Mouse (Mus musculus) spleen, adult 12 weeks (tissue): ENCODE results near the gene Gm128.

Source experiments
- DNase-seq: peaks from one replicate; pipeline ENCODE4 v3.0.0; 2022; ENCODE audit warnings: low spot score

The Gm128 gene

DNA sequence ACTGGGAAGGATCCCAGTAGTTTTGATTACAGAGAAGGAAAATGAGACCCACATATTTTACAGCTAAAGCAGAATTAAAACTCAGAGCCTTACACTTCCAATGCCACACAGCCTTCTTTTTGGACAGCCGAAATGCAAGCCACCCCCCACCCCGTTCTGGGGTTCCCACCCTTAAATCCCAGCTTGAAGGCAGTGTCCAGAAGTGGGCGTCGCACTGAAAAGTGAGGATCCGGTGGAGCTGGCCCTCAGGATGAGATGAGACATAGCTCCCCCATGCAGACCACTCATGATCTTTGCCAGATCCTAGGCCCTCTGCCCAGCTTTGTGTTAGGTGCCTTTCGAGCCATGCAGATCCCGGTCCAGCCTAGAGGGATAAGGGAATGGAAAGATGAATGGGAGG, at the start of gene Gm128:
Gene Gm128 (minus strand): TSS at position 101 of the 400 bp plus-strand sequence.
- no peak for DNase-seq

DNA sequence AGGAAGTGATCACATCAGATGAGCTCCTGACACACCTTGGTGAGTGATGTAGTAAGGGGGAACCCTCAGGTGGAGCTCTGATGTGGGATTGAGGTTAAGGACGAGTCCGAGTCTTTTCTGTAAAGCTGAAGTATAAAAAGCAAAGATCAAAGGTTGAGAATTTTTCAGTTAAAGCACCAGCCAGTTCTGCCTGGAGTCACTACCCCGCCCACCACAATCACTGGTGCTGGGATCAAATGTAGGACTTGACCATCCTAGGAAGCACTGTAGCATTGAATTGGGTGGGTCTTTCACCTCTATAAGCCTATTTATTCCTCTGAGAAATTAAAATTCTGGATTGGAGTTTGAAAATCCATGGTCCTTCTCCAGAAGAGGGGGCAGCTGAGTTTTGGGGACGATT, 49.6 kb upstream of the Gm128 start:
- DNase-seq, result no peak

DNA sequence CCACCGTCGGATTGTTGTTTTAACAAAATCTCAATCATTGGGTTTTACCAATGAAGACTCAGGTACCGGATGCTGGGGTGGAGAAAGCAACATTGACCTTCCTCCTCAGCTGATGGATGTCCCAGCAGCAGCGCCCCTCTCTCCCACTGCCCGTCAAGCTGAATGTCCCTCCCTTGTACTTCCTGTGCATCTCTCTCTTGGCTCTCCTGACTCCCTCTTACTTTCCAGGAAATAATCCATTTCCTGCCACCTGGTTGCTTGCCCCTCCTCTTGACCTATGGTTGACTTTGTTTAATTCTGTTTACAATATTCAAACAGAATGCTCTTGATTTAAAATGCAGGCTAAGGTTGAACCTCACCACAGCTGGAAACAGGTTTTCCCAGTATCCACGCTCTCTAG, 48.8 kb upstream of the Gm128 start:
- no peak for DNase-seq

GRCm38 (mm10) chr3:95289419-95289818, 48.0 kb upstream of the Gm128 start:
- DNase-seq, result no peak

DNA sequence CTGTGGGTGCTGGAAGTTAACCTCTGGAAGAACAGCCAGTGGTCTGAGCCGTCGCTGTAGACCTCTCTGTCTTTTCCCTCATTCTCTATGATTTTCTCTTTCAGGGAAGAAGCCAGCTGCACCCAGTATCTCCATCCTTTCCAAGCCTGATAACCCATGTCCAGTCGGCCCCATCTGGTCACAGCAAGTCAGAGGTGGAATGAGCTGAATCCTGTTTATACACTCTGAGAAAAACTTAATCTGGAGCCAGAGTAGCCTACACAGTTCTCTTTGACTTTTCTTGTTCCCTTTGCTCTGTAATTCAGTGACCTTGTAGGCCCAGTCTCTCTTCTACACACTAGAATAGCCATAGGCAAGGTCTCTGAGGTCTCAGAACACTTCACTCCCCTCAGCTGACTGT, 46.1 kb upstream of the Gm128 start:
- DNase-seq, result no peak

- no peak for DNase-seq
These were observed 45.1 kb upstream of the Gm128 start for GRCm38 (mm10) chr3:95286510-95286909.

GRCm38 (mm10) chr3:95286011-95286410, 44.6 kb upstream of the Gm128 start:
- no peak for DNase-seq

GRCm38 (mm10) chr3:95285390-95285789, 44.0 kb upstream of the Gm128 start:
- no peak for DNase-seq

GRCm38 (mm10) chr3:95284501-95285281, 43.3 kb upstream of the Gm128 start:
- DNase-seq, result no peak

DNA sequence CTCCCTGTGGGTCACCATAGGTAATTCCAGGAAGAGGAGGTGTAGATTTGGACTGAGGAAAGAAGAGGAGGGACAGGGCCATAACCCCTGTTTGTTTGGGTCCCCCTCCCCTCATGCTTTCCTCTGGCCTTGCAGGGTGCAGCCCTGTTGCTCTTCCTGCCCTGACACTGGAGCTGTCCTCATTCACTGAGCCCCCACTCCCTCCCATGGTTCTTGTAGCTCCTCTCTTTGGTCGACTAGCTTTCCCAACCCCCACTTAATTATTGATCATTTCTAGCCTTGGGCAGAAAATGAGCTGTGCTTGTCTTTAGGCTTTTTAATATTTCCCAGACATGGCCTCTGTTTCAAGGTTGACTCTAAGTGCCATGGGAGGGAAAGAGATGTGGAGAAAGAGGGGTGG, 42.7 kb upstream of the Gm128 start:
- no peak for DNase-seq

GRCm38 (mm10) chr3:95283589-95283941, 42.2 kb upstream of the Gm128 start:
- DNase-seq, result no peak

- DNase-seq, result peak; percentile 75
These were observed 41.6 kb upstream of the Gm128 start for GRCm38 (mm10) chr3:95282865-95283588.

DNA sequence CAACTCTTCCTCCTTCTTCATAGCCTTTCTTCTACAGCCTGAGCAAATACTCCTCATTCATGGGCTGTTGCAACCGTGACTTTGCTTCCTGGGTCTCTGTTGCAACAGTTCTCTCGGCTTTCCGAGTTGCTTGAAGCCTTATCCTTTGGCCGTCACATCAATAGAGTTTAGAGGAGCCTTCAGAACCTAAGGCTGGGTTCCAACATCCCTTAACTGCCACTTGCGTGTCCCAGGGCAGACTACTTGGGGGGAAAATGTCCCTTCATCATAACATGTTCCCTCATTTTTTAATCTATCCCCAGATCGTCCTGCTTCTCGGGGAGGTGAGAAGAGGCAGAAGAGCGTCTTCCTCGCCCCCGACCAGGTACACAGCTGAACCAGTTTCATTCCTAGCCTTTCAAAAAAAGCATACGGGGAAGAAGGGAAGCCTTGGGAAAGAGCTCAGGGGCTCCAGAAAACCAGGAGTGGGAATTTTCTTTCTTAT, 41.0 kb upstream of the Gm128 start:
- DNase-seq, result peak; percentile 49

DNA sequence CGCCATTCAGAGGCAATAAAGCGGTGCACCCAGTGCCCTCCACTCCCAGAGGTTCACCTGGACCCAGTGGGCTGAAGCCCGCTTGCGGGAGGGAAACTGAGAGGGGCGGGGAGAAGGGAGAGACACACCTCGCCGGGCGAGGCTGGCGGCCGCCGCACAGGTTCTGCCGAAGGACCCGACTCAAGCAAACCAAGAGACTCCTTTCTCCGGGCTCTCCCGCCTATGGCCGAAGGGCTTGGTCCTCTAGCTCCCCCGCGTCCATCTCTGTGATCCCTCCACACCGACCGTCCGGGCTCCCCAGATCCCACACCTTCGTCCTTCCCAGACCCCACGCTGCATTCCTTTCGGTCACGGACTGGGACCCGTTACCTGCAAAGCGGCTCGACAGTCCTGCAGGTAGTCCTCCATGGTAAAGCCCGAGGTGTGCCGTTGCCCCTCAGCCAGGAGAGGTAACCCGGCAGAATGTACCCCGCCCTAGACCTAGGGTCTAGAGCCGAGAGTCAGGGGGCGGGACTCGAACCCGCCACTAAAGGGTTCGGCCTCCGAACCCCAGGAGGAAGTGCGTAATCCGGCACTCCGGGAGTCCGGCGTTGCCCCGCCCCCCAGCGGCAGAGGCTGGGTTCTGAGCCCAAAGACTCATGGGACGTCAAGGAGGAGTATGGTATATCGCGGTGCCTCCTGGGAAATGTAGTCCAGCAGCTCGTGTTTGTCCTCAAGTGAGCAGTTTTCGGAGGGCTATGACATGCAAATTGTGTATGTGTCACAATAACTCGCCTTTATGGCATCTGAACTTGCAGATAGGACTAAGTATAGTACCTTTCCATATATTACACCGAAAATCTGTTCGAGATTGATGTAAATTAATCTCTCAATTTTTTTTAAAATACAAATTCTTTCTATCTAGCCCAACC, 40.1 kb upstream of the Gm128 start, which contains the start of the genes Mindy1 and Prune1:
Gene Mindy1 (plus strand): TSS at position 130 of the 911 bp plus-strand sequence.
Gene Prune1 (minus strand): TSS at position 861 of the 911 bp plus-strand sequence.
- peak; percentile 96 for DNase-seq

GRCm38 (mm10) chr3:95280747-95281146, 39.3 kb upstream of the Gm128 start:
- no peak for DNase-seq

DNA sequence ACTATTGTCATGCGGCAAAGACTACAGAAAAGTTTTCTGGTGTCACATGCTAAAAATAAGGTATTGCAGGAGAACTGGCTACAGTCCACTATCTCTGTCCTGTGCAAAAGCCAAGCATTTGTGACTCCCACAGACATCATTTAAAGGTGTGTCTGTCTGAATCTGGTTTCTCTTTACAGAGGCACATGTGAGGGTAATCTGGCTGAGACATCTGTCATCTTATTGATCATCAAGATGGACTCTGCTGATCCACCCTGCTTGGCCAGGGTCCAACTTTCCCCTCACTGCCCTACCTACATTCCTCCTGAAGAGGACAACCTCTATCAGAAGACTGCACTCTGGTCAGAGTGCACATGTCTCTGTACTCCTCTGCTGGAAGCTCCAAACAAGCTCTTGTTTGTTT, 35.8 kb upstream of the Gm128 start:
- no peak for DNase-seq

DNA sequence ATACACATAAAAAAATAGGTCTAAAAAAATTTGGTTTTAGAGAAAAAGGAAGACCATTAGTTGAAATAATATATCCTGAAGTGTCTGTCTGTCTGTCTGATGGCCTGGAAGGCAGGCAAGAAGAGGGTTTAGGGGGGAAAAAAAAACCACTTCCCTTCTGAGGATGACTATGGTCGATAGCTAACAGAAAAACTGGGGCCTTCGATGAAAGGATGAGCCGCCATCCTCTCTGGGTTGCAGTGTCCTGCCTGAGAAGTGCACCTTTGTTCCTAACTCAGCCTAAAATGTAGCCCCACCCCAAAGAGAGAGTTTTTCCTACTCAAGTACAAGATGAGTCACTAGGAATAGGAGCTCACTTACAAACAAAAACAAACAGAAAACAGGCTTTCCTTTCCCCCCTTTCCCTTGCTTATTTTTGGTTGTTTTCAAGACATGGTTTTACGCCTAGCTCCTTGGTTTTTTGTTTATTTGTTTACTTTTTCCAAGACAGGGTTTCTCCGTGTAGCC, 35.1 kb upstream of the Gm128 start:
- no peak for DNase-seq

DNA sequence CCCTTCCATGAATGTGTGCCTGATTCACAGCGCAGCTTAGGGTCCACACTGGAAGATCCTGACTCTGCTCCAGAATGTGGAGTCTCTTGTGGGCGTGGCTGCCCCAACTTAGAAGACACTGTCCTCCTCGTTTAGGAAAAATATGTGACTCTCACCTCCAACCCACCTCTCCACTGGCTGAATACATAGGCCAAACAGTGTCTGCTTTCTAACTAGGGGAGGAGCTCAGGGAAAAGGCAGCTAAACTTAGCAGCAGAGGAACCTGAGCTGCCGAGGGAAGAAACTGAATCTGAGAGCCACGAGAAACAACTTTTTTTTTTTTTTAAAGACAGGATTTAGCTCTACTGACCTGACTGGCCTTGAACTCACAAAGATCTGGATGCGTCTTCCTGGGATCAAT, 33.8 kb upstream of the Gm128 start:
- no peak for DNase-seq

DNA sequence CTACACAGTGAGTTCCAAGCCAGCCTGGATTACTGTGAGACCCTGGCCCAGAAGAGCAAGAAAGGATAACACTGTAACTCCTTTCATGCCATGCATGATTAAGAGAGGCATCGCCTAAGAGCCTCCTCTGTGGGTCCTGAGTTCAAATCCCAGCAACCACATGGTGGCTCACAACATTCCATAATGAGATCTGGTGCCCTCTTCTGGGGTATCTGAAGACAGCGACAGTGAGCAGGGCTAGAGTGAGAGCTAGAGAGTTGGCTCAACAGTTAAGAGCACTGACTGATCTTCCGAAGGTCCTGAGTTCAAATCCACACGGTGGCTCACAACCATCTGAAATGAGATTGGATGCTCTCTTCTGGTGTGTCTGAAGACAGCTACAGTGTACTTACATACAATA, 33.1 kb upstream of the Gm128 start:
- no peak for DNase-seq

DNA sequence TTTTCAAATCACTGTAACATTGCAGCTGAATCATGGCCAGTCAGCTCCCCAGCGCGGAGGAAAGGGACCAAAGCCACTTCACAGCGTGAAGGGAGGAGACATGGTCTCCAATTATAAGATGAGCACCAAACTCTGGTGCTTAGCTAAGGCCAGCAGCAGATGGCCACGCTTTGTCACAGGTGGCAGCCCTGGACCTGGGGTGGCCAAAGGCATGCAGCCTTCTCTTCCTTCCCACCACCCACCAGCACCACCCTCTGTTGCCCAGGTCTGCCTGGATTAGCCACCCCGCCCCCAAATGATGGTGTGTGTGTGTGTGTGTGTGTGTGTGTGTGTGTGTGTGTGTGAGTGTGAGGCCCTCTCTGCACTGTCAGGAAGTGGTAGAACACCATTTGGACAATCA, 32.1 kb upstream of the Gm128 start:
- no peak for DNase-seq

- no peak for DNase-seq
These were observed 29.5 kb upstream of the Gm128 start for GRCm38 (mm10) chr3:95270766-95271364.

GRCm38 (mm10) chr3:95269789-95270188, 28.4 kb upstream of the Gm128 start:
- DNase-seq, result no peak
